Mouse (Mus musculus) cerebral cortex, adult 2 months (tissue): ENCODE results near the gene Zfp296.

Experiments
- WGBS: fragments of 180-500 bp; shearing (Covaris S2); methylation state at CpG from one replicate; pipeline ENCODE4 v1.1.7; 2018; 5-methylcytosine and 5-hydroxymethylcytosine counted together

The Zfp296 gene

DNA sequence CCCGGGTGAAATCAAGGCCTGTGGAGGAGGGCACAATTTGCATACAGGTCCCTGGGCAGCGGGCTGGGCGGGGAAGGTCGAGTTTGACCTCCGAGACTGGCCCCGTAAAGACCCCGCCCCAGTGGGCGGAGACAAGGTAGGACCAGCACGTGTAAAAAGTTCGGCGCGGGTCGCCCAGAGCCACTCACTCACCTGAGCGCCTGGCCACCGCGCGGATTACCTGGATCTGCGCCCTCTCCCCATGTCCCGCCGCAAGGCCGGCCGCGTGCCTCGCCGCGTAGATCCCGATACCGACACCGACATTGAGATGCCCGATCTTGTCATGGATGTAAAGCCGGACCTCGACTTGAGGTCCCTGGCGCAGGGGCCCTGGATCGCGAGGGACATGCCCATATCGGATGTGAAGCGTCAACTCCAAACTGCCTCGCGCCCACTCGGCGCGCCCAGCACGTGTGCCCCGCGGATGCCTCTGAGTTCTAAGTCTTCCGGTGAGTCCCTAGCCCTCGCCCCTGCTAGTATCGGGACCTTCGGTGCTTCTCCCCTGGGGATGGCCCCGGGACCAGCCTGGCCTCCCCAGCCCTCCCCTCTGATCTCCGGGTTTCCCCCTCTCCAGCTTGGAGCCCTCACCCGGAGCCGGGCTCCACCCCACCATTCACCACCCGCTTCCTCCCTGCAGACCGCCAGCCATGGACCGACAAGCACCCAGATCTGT lies at the start of gene Zfp296, which contains the start of gene Gemin7:
Gene Zfp296, plus strand, starts transcription at position 147 of the 712 bp plus-strand sequence.
Gene Gemin7, minus strand, starts transcription at position 455 of the 712 bp plus-strand sequence.
- 2% methylated on average over 55 of the region's 56 CpGs for WGBS

DNA sequence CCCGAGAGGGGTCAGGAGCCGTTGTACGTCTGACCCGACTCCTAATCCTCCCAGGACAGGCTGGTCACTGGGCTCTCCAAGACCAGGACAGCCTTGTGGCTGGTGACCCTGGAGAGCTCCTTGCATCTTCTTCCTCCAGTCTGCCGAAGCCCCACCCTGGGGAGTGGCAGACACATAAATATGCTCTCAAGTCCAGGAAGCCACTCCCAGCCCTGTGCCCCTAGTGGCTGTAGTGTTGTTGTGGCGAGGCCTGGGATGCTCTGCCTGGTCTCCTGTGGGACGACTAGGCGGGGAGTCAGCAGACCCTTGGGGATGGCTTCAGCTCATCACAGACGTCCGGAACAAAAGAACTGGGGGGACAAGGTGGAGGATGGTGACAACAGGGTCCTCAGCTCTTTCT lies 46.0 kb upstream of the Zfp296 start:
- WGBS, result 80% methylated on average over 10 of the region's 10 CpGs

DNA sequence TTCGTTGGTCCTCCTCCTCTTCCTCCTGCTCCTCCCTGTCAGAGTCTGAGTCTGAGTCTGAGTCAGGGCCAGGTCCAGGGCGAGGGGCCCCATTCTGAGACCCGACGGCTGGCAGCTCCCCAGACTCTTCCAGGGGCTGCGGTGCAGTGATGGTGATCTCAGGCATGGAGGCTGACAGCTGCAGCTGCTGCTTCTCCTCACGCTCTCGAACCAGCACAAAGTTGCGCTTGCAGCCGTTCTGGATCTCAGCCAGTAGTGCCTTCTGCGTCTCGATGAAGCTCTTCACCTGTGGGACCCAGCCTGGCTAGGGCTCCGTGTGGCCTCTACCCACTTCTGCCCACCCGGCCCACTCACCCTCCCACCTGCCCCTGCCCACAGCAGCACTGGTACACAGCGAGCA lies 44.8 kb upstream of the Zfp296 start:
- WGBS, result 67% methylated on average over 14 of the region's 14 CpGs

DNA sequence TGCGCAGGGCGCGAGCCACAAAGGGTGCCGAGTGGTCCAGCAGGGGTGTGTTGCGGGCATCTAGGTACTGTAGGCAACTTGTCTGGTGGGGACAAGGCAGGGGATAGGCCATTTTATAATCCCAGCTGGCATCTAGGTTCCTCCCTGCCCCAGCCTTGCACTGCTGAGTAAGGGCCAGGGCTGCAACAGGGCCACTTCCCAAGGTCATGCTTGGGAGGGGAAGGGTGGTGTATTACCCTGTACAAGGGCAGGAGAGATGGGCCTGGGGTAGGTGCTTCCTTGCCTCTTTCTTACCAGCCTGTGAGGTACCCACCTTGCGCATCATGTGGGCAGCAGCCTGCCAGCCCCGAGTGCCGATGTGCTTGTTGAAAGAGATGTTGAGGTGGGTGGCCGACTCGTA lies 42.4 kb upstream of the Zfp296 start:
- WGBS, result 81% methylated on average over 10 of the region's 10 CpGs

DNA sequence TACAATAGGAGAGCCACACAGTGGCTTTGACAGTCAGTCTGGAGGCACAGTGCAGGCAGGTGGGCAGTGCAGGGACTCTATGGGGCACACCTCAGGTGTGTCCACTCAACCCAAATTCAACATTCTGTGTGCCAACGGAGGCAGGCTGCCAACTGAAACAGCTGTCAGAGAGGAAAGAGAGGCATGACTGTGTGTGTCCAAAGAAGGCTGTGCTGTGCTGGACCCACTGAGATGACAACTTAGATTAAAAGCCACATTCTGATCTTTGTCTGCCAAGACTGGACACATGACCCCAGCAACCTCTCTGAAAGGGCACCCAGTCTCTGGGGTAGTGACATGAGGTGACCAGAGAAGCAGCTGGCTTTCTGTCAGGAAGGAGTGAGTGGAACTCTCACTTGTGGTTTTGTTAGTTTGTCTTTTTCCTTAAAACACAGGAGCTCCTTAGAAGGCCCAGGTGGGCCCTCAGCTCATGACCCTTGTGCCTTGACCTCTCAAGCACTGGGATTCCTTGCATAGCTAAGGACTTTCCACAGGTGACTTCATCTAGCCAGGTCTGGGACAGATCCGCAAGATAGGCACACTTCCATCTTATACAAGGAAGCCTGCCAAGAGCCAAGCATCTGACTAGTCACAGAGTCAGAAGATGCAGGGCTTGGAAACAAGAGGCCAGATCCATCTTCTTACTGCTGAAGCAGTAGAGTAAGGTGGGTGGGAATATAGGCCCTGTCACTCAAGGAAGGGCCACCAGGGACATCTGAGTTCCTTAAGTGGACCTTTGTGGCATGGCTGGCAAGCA lies 36.1 kb upstream of the Zfp296 start:
- WGBS, result 67% methylated on average over 2 of the region's 2 CpGs

DNA sequence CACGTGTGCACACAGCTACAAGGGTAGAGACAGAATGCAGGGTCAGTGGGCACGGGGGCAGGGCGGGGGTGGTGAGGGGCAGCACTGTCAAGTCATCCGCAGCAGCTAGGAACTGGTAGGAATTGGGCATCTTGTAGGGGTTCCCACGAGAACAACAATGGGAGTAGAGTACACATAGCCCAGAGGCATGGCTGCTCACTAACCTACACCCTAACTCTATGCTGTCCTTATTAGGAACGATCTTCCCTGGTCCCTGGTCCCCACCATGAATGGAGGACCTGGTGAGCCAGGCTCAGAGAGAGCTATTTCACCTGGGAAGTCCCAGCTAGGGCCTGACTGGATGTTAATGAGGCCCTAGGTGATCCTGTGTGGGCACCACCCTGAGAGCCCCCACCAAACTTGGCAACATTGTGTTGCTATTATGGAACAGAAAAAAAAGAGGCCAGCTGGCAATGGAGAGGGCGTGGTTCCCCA lies 35.4 kb upstream of the Zfp296 start:
- WGBS, result 57% methylated on average over 7 of the region's 7 CpGs

DNA sequence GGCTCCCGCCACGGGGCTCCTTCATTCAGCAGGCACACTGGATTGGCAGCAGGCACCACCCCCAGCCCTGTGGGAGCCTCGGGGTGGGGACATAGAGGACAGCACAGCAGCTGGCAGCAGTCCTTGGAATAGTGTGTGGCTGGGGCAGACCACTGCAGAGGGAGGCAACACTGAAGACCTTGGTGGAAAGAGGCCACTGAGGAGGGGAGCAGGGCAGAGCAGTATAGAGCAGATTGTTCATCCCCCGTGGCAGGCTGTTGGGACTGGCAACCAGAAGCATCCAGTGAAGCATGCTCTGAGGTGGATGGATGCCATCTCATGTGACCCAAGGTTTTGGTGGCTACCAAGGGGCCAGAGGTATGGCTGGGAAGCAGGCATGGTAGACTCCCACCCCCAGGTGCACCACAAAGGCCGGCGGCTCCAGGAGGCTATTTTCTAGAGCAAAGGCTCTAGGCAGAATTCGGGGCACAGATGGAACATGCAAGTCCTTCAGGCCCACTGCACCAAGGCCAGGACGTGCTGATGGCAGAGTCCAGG lies 34.9 kb upstream of the Zfp296 start:
- 44% methylated on average over 8 of the region's 8 CpGs for WGBS

DNA sequence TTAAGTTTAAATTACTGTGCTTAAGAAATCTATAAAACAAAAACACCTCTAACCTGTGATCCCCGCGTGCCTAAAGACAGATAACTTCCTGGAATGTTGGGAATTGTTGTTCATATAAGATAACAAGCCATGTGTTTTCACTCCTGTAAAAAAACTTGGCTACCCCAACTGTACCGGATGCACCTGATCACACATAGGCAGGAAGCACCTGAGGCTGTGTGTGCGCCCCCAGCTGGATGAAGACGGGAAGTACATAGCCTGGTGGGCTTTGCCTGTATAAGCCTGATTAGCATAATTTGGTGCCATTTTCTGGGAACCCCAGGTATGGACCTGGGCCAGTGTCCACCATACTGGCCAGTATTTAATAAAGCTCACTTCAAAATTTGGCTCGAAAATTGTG lies 33.5 kb upstream of the Zfp296 start:
- 46% methylated on average over 6 of the region's 6 CpGs for WGBS

DNA sequence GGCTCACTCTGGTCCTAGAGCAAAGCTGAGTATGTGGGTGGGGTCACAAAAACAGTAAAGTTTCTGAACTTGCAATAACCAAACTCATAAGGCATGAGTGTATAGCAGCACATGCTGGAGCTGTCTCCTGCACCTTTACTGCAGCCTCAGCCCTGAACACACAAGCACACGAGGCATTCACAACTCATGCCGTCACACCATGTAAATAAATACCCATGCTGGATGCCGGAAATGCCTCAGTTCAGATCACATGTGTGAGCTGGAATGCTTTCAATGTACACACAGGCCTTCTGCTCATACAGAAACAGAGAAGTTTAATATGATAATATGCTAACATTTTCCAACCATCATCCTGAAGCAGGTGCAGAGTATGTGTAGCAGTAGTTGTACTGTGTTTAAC lies 31.1 kb upstream of the Zfp296 start:
- 30% methylated on average over 3 of the region's 3 CpGs for WGBS

DNA sequence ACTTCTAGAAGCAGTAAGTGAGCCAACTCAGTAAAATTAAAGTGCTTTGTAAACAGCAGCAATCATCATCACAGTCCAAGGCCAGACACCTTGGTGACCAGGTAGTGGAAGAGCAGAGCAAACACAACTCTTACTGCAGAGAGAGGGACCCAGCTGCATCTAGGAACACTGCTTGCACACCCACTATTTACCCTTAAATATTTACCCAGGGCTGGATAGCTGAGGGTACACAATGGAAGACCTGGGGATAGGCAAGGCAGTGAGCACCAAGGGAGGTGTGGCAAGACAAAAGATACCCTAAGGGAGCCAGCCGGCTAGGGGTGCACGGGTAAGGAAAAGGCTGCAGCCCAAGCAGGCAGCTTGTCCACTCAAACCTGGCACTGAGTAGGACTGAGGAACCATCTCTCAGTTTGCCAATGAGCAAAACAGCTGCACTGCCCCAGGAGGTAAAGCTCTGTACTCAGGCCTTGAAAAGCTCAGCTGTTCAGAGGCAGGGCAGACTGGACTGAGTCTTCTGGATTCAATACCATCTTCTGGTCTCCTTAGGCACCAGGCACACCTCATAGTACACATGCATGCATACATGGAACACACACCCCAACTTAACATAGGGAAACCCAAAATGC lies 29.6 kb upstream of the Zfp296 start:
- WGBS, result 56% methylated on average over 2 of the region's 2 CpGs

DNA sequence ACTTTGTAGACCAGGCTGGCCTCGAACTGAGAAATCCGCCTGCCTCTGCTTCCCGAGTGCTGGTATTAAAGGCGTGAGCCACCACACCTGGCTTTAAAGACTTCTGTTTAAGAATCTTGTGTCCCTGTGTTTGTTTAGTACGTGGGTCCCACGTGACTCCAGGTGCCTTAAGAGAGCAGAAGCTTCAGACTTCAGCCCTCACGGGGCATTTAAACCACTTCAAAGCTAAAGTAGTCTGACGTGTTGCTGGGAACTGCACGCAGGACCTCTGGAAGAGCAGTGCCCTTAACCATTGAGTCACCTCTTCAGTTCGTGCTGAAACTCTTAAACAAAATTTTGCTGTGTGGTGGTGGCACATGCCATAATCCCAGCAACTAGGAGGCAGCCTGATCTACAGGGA lies 27.7 kb upstream of the Zfp296 start:
- 95% methylated on average over 10 of the region's 10 CpGs for WGBS

DNA sequence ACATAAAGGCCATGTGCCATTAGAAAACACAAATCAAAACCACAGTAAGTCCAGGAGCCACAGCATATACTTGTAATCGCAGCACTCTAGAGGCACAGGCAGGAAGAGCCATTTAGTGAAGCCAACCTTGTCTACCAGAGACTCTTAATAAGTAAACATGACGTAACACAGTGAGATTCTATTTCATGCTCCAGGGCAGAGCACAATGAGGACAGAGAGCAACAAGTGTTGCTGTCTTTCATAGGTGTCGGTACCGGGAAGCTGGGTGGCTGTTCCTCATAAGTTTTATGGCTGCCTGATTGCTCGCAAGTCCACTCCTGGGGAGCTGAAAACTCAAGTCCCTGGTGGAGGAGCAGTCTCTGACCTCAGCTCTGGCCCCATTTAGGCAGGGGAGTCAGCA lies 25.5 kb upstream of the Zfp296 start:
- WGBS, result 68% methylated on average over 5 of the region's 5 CpGs

DNA sequence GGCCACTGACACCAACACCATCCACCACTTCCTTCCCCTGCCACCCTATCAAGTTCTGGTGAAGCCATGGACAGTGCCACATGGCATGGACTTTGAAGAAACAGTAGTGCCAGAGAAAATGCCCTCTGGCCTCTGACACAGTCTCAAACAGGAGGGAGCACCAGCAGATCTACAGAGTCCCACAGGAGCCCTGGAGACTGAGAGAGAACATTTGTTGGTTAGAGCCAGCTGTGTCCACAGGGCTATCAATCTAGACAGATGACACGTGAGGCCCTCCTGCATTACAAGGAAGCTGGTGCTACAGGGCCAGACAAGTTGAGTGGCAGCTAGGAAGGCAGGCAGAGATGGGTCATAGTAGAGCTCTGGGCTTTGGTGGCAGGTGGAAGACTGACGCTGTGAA lies 24.6 kb upstream of the Zfp296 start:
- WGBS, result 78% methylated on average over 2 of the region's 2 CpGs

DNA sequence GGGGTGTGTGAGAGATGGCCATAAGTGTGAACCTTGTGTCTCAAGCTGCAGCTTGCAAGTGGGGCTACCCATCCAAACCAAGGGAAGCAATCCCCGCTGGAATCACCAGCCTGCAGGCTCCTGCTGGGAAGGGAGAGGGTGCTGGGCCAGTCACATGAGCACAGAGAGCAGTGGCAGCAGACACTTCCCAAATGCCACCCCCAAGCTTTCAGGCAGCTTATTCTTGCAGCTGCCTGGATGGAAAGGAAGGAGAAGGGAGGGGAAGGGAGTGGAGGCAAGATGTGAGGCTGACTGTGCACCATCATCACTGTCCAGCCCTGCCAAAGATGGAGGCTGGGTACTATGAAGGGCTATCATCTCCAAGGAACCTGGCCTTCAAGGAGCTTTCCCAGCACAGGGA lies 22.9 kb upstream of the Zfp296 start:
- WGBS, result 37% methylated on average over 1 of the region's 1 CpGs

DNA sequence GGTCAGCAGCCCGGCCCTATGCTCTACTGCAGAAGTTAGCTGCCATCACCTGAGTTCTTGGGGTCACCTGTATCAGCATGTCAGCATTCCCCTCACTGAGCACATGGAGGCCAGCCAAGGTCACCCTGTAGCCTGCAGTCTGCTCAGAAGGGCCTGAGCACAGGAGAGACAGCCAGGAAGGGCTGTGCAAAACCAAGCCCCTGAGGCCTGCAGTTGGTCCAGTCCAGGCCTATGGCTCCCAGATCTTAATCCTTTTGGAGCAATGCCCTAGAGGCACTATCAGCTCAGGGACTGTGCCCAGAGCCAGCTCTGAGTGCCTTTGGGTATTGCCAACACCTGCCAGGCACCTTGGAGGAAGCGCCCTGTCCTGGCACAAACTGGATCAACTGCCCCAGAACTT lies 20.0 kb upstream of the Zfp296 start:
- WGBS, result 98% methylated on average over 2 of the region's 2 CpGs

DNA sequence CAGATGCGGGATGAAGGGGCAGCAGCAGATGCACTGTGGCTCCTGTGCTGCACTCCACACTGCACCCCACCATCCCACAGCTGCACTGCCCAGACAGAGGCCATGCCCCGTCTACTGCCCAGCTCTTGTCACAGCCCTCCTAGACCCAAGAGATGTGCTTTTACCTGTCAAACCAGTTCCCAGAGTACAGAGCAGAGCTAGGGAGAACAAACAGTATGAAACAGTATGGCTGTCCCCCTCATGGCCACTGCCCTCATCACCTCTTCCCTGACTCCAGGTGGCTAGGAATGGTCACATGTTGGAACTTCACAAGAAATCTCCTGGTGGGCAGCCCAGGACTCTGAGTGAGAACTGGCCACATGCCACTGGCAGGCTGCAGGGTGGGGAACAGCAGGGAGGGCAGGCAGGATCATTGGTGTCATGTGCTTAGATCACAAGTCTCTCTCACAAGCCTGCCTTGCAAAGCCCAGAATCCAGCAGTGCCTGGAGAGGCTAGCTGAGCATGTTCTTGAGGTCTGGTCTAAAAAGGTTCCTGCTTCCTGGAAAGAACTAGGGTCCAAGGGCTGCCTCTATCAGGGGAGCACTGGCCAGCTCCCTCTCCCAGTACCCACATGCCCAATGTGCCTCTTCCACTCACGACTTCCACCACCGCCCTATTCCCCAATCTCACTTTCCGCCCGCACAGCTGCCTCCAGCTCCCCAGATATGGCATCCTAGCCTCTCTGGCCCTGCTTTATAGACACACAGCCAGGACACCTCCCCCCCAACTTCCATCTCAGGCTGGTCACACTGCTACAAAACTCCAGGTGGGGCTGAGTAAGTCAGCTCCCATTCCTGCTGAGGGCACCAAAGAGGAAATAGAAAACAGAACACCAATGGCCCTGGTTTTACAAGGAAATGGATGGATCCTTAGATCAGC lies 18.8 kb upstream of the Zfp296 start:
- WGBS, result 50% methylated on average over 6 of the region's 6 CpGs

DNA sequence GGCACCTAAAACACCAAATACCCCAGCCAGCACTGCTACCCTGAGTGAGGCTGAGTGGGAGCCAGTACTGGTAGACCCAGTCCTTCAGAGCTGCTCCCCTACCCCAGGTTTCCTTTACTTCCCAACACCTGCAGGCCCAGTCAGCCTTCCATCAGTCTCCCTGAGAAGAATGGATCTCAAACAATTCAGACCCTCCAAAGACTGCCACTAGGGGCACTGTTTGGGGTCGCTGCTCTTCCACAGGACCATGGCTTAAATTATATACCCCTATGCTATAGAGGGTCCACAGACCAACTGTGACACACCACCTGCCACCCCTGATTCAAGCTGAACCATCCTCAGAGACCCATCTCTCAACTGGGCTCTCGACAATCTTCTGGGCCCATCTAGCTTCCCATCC lies 18.1 kb upstream of the Zfp296 start:
- 43% methylated on average over 2 of the region's 2 CpGs for WGBS

DNA sequence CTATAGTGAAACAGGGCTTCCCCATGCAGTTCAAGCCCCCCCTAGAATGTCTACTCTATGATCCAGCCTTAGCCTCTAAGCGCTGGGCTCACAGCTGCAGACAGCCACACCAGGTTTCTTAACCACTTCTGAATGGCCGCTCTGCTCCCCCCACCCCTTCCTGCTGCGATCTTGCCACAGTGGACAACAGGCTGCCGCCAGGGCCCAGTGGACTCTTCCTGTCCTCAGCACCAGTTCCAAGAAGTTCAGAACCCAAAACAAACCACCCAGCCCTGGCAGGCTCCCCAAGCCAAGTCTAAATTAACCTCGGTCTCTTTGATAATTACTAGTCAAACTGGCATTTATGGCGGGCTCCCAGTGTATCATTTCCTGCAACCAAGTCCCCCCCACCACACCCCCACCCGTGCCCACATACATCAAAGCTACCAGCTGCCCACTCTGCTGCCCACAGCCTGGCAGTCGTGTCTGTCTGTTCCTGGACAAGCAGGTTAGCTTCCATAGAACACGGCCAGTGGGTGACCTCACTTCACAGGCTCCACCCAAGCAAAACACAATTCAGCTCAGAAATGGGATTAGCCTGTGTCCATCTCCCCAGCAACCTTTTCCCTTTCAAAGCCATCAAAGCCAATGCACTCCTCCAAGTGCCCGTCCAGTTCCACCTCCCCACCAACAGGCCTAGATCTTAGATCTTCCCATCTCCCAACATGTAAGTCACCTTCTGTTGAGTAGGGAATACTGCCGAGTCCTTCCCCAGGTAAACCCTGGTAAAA lies 16.4 kb upstream of the Zfp296 start:
- WGBS, result 3% methylated on average over 11 of the region's 11 CpGs

DNA sequence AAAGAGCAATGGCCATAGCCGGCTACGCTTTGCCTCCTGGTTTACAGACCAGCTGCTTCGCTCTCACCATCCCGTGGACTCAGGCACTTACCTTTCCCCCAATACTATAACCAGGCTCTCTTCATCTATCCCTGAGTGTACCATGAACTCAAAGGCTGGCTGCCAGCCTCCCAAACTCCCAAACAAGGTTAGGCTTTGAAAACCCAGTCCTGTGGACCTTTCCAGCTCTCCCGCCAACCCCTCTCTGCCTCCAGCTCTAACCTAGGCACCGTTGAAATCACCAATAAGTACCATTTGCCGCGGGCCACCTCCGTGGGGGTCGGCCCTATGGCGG lies 15.7 kb upstream of the Zfp296 start:
- 2% methylated on average over 11 of the region's 11 CpGs for WGBS

DNA sequence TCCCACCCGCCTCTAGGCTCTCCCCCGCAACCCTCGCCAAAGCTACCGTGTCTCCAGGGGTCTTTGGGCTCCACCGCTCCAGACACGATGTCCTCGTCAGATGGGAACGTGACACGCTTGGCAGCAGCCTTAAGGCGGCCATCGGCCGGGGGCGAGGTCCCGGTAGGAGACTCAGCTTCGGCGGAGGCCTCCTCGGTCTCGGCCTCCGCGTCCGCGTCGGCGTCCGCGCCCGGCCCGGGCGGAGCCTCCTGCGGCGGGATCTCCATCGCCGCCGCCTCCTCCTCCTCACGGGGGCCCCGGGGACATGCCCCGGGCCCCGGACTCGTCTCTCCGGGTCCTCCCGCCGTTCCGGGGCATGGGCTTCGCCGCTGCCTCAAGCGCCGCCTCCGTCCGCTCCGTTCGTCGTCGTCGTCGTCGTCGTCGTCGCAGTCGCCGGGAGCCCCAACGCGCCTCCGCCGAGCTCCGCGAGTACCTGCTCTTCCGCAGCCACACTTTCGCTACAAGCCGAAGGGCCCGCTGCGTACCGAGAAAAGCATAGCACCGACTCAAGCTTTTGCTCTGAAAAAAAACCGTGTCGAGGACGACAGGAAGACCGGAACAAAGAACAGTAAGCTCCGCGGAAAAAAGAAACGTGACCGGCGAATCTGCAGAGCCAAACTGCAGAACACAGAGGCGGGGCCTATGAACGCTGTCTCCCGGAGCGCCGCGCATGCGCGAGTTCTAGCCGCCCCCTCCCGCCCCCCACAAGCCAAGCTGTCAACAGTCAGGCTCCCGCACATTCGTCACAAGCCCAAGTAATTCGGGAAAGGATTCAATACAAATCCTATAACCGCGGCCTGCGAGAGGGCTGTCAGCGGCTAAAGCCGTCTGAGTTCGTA lies 15.1 kb upstream of the Zfp296 start:
- WGBS, result under 1% methylated on average over 102 of the region's 102 CpGs
